Mouse (Mus musculus) small intestine, adult 2 months (tissue): ENCODE data around the gene Eif2b5. TPM values are rescaled to one million over a fixed set of nuclear protein-coding genes. Genes with fewer than 3 reads are reported as not detected.

Source experiments
- H3K27ac ChIP-seq: fragments of 200-500 bp; 2 replicates; pipeline ENCODE4 v1.5.1; 2012; ENCODE audit warnings: low read depth, low read length, control low read depth, inconsistent platforms; ENCODE audit not compliant: insufficient read depth
- H3K27me3 ChIP-seq: fragments of 200-500 bp; 2 replicates; pipeline ENCODE4 v1.6.1; 2012; ENCODE audit warnings: mild to moderate bottlenecking, moderate library complexity, low read length, inconsistent platforms; ENCODE audit not compliant: control insufficient read depth, insufficient read depth
- H3K36me3 ChIP-seq: fragments of 200-500 bp; 2 replicates; pipeline ENCODE4 v1.6.1; 2012; ENCODE audit warnings: mild to moderate bottlenecking, low read length, control low read depth, inconsistent platforms; ENCODE audit not compliant: control insufficient read depth, insufficient read depth
- H3K4me1 ChIP-seq: fragments of 200-500 bp; 2 replicates; pipeline ENCODE4 v1.6.1; 2012; ENCODE audit warnings: low read length, inconsistent platforms, mixed read lengths; ENCODE audit not compliant: control insufficient read depth, insufficient read depth, insufficient read length
- H3K4me3 ChIP-seq: fragments of 200-500 bp; 2 replicates; pipeline ENCODE4 v1.5.1; 2012; ENCODE audit warnings: low read depth, mild to moderate bottlenecking, control low read depth, inconsistent platforms, low read length, moderate library complexity
- CTCF ChIP-seq: fragments of 200-500 bp; IDR thresholded peaks from 2 replicates; pipeline ENCODE4 v1.5.1; 2012; ENCODE audit warnings: low read depth, mild to moderate bottlenecking, control low read depth, inconsistent platforms, low read length, moderate library complexity, mixed read lengths; ENCODE audit not compliant: insufficient replicate concordance, insufficient read length; ENCODE audit errors: extremely low read depth
- POLR2A ChIP-seq: fragments of 200-500 bp; IDR thresholded peaks from 2 replicates; pipeline ENCODE4 v1.6.1; 2012; ENCODE audit warnings: low read depth, mild to moderate bottlenecking, control low read depth, inconsistent platforms, low read length, moderate library complexity
- WGBS: fragments of 180-500 bp; shearing (Covaris S2); methylation state at CpG from one replicate; pipeline ENCODE4 v1.1.7; 2018; 5-methylcytosine and 5-hydroxymethylcytosine counted together
- polyA plus RNA-seq: library from polyadenylated mRNA; depleted of rRNA; stranded (reverse); fragments of >200 nt; gene quantifications from 2 replicates; pipeline ENCODE4 v1.2.3, GENCODE M21; 2012

Eif2b5 gene
- polyA plus RNA-seq, 1 experiment, result 16.1 TPM

DNA sequence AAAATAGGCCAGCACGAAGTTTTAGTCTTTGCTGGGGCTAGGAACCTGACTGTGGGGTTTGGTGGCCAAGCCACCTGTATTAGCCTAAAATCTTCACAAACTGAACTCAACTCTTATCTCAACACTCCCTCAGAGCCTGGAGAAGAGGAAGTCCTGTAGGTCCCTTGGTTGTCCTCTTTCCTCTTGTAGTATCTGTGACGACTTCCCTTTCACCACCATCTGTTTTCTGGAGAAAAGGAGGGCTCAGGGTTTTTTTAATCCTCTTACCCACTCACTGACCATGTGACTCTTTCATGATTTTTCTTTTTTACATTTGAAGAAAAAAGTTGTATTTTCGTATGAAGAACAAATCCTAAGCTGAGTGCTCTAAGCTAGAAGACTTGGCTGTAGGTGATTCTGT is 41.0 kb downstream of the Eif2b5 start:
- Histone ChIP-seq H3K27ac (no peak overlapping the region), H3K27me3 (no peaks in the 10 kb centered on the region), H3K4me3 (no peak overlapping the region), H3K4me1 (peaks cover 10% of the 10 kb centered on the region), H3K36me3 (peaks cover 57% of the 10 kb centered on the region)
- TF ChIP-seq CTCF, result no peak
- TF ChIP-seq POLR2A, result no peak
- WGBS, result 70% methylated on average over 3 of the region's 3 CpGs

GRCm38 (mm10) chr16:20540438-20540837 is 41.8 kb downstream of the Eif2b5 start:
- H3K4me1 ChIP-seq, result peaks cover 10% of the 10 kb centered on the region
- WGBS, result 47% methylated on average over 4 of the region's 4 CpGs
- H3K27ac ChIP-seq, result no peak overlapping the region
- no peak overlapping the region for H3K4me3 ChIP-seq
- no peaks in the 10 kb centered on the region for H3K27me3 ChIP-seq
- peaks cover 62% of the 10 kb centered on the region for H3K36me3 ChIP-seq
- TF ChIP-seq POLR2A, result no peak
- no peak for TF ChIP-seq CTCF

DNA sequence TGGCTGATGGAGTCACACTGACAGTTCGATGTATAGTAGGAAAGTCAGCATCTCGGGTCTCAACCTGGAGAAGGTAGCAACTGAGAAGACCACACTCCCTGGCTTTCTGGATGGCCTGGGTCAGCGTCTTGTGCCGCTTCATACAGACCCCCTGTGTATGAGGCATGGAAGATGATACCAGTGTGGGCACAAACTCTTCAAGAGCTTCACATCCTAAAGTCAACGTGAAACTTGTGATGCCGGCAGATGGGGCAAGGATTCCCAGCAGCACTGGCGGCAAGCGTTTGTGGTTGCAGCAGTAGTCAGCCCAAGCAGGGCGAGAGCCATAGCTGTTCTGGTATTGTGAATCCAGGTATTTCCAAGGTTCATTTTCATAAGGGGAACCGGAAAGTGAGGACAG is 47.1 kb downstream of the Eif2b5 start:
- Histone ChIP-seq H3K27me3 (no peaks in the 10 kb centered on the region), H3K4me3 (no peak overlapping the region), H3K36me3 (peaks cover 40% of the 10 kb centered on the region), H3K4me1 (peaks cover 5% of the 10 kb centered on the region; the same call in 1 of the 2 replicates), H3K27ac (no peak overlapping the region)
- WGBS, result 93% methylated on average over 10 of the region's 10 CpGs
- no peak for TF ChIP-seq CTCF
- TF ChIP-seq POLR2A, result no peak

DNA sequence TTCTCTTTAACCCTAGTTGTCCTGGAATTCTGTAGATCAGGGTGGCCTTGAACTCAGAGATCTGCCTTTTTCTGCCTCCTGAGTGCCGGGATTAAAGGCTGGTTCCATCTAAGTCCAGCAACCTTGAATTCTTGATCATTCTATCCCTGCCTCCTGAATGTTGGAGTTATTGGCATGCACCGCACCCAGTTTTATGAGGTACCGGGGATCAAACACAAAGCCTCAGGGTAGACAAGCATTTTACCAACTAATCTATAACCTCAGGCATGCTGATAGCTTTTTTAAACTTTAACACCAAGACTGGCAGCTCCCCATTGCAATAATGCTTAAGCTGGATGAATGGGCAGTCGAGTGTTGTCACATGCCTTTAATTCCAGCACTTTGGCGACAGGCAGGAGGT is 48.8 kb downstream of the Eif2b5 start:
- TF ChIP-seq CTCF (no peak), POLR2A (no peak)
- peaks cover 5% of the 10 kb centered on the region; the same call in 1 of the 2 replicates for H3K4me1 ChIP-seq
- no peak overlapping the region for H3K4me3 ChIP-seq
- H3K36me3 ChIP-seq, result peaks cover 40% of the 10 kb centered on the region
- peak overlapping the region; percentile 76 for H3K27ac ChIP-seq
- WGBS, result 22% methylated on average over 5 of the region's 5 CpGs
- no peaks in the 10 kb centered on the region for H3K27me3 ChIP-seq

- WGBS, result under 1% methylated on average over 56 of the region's 56 CpGs
- peaks cover 43% of the 10 kb centered on the region for H3K36me3 ChIP-seq
- TF ChIP-seq POLR2A (peak; percentile 71), CTCF (no peak)
These were observed 49.7 kb downstream of the Eif2b5 start, which contains the start of gene Abcf3 for GRCm38 (mm10) chr16:20548096-20548948. Abcf3 (plus strand) TSS chr16:20548577.

GRCm38 (mm10) chr16:20549161-20549560 is 50.5 kb downstream of the Eif2b5 start:
- Histone ChIP-seq H3K4me3 (peak overlapping the region; percentile 82), H3K27ac (no peak overlapping the region), H3K27me3 (no peaks in the 10 kb centered on the region), H3K4me1 (peaks cover 5% of the 10 kb centered on the region; the same call in 1 of the 2 replicates), H3K36me3 (peaks cover 45% of the 10 kb centered on the region)
- 34% methylated on average over 9 of the region's 9 CpGs for WGBS
- no peak for TF ChIP-seq CTCF
- TF ChIP-seq POLR2A, result no peak

More at GRCm38 (mm10) chr16:20548096-20548948, 49.7 kb downstream of the Eif2b5 start, which contains the start of gene Abcf3:
- peak within 1 kb of the TSS; percentile 76 for H3K27ac ChIP-seq
- peak within 1 kb of the TSS; percentile 82 for H3K4me3 ChIP-seq
- peaks cover 5% of the 10 kb centered on the region; the same call in 1 of the 2 replicates for H3K4me1 ChIP-seq
- H3K27me3 ChIP-seq, result no peaks in the 10 kb centered on the region

DNA sequence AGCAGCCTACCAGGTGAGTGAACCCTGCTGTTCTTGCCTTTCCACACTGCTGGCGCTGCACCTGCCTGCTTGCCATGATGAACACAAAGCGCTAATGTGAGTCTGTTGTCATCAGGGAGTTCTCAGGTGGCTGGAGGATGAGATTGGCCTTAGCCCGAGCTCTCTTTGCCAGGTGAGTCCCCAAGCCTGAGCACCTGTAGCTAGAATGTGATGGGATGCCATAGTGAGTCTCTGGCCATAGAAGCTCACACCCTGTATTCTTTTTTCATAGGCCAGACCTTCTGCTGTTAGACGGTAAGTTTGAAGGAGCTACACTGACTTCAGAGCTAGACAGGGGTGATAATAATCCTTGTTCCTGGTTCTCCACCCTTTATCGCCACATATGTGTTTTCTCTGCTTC is 53.1 kb downstream of the Eif2b5 start:
- Histone ChIP-seq H3K4me3 (no peak overlapping the region), H3K36me3 (peaks cover 54% of the 10 kb centered on the region), H3K4me1 (peaks cover 5% of the 10 kb centered on the region; the same call in 1 of the 2 replicates), H3K27me3 (no peaks in the 10 kb centered on the region), H3K27ac (no peak overlapping the region)
- 93% methylated on average over 5 of the region's 5 CpGs for WGBS
- TF ChIP-seq CTCF (no peak), POLR2A (no peak)
